Mouse (Mus musculus): ENCODE results near the gene Fbln7.

- no peak for TF ChIP-seq CTCF (IDR thresholded peaks at IDR 0.05; ENCODE audit: control insufficient read depth, insufficient read depth, insufficient read length)
- TF ChIP-seq MAX (IDR thresholded peaks at IDR 0.05), result no peak
- no peak for TF ChIP-seq MYOD1 (IDR thresholded peaks at IDR 0.05; ENCODE audit: control insufficient read depth, insufficient read length, low read depth)
Measured at GRCm38 (mm10) chr2:128823893-128824292, 38.9 kb upstream of the Fbln7 start.
